Mouse (Mus musculus) layer of hippocampus, postnatal 14 days (tissue): ENCODE results near the gene Iqsec1. TPM values are rescaled to one million over a fixed set of nuclear protein-coding genes. Genes with fewer than 3 reads are reported as not detected.
A peak's percentile ranks its signal among the peaks of the same experiment; 100 is the strongest.

Experiments used
- DNase-seq, 2 experiments: peaks; one replicate each; pipeline ENCODE4 v3.0.0; 2021 to 2022; ENCODE audit warnings: low spot score in 2 of 2, mixed read lengths in 1 of 2
- microRNA-seq, 2 experiments: library from miRNA; unstranded; fragments of <30 nt; microRNA quantifications; one replicate each; pipeline ENCODE4 v1.2.0; 2021
- total RNA-seq, 2 experiments: library from RNA; stranded (reverse); gene quantifications; 2 replicates each; pipeline ENCODE4 v1.2.3; 2021

Iqsec1 gene
- total RNA-seq, 2 experiments from 2014 or later: 220 to 234 TPM

GRCm38 (mm10) chr6:90622758-90623455 lies 365.6 kb downstream of the Iqsec1 start:
- DNase-seq: no peak

GRCm38 (mm10) chr6:90621584-90621890 lies 366.9 kb downstream of the Iqsec1 start:
- no peak for DNase-seq

- DNase-seq: no peak
Measured at GRCm38 (mm10) chr6:90620791-90621583, 367.5 kb downstream of the Iqsec1 start.

- DNase-seq: no peak
Measured at GRCm38 (mm10) chr6:90619936-90620335, 368.5 kb downstream of the Iqsec1 start.

GRCm38 (mm10) chr6:90618821-90619636 lies 369.5 kb downstream of the Iqsec1 start:
- no peak for DNase-seq

GRCm38 (mm10) chr6:90618274-90618673 lies 370.2 kb downstream of the Iqsec1 start:
- DNase-seq: no peak

- DNase-seq: no peak
Measured at GRCm38 (mm10) chr6:90616481-90616880, 372.0 kb downstream of the Iqsec1 start.

- DNase-seq: no peak
Measured at GRCm38 (mm10) chr6:90615991-90616390, 372.5 kb downstream of the Iqsec1 start.

GRCm38 (mm10) chr6:90615362-90615761 lies 373.1 kb downstream of the Iqsec1 start:
- DNase-seq: peak; percentile 29 to 34

GRCm38 (mm10) chr6:90613277-90613676 lies 375.2 kb downstream of the Iqsec1 start:
- no peak for DNase-seq

- no peak for DNase-seq
Measured at GRCm38 (mm10) chr6:90610248-90610647, 378.2 kb downstream of the Iqsec1 start.

- no peak for DNase-seq
Measured at GRCm38 (mm10) chr6:90608186-90608585, 380.3 kb downstream of the Iqsec1 start.

- DNase-seq: peak; percentile 35 to 57
Measured at GRCm38 (mm10) chr6:90607196-90607595, 381.3 kb downstream of the Iqsec1 start.

GRCm38 (mm10) chr6:90606538-90606937 lies 381.9 kb downstream of the Iqsec1 start:
- DNase-seq: peak; percentile 43 to 51

Small RNA genes lying within 50 kb of the gene (microRNA-seq; reads per million reads assigned to microRNA genes)
- 0 reads per million in 2 experiments for gene Gm24816

Other genes with a start within 250 kb of the Iqsec1 start
- gene Nup210, start 128.1 kb upstream of the Iqsec1 start, total RNA-seq: 10 to 100 TPM; 26.2 to 30.0 TPM
- gene Hdac11, start 168.0 kb upstream of the Iqsec1 start, total RNA-seq: 100 to 1,000 TPM; 112 to 113 TPM
- gene Fbln2, start 223.8 kb upstream of the Iqsec1 start, total RNA-seq: 10 to 100 TPM; 11.4 to 13.1 TPM